In genomic region chr17:21753342-21754208, GRCm38 (mm10) we compare ENCODE assay signal across 8 mouse cellular contexts. TPM values are rescaled to one million over a fixed set of nuclear protein-coding genes. Genes with fewer than 3 reads are reported as not detected.
A peak's percentile ranks its signal among the peaks of the same experiment; 100 is the strongest.
DNase-seq lines count a peak whose midpoint lies in the region; ATAC-seq and TF ChIP-seq lines count a peak whose summit lies in the region.

No protein-coding gene starts in this region.

- no peaks in the 10 kb centered on the region for H3K9me3 ChIP-seq in limb, embryonic 14.5 days (ENCODE audit: control insufficient read depth, low read length)
- H3K9me3 ChIP-seq in neural tube, embryonic 11.5 days (ENCODE audit: control insufficient read depth, low read length) = no peaks in the 10 kb centered on the region

- H3K9ac ChIP-seq in limb, embryonic 14.5 days (ENCODE audit: low read depth, low read length, severe bottlenecking) = peak overlapping the region; percentile 53
- peak overlapping the region; percentile 53 for H3K9ac ChIP-seq in neural tube, embryonic 11.5 days (ENCODE audit: low read length)

- intact Hi-C loops in gastrocnemius, postnatal 14 days (cut with DNase I; ENCODE audit: low total_unique reads) = no loop called here

- peak; percentile 54 for ATAC-seq in common myeloid progenitor, adult 5-6 weeks (replicated peaks; ENCODE audit: low read depth, poor library complexity, severe bottlenecking)
- ATAC-seq in limb, embryonic 14.5 days (ENCODE audit: low FRiP score, low read depth) = peak; percentile 30; the same call in 1 of the 2 replicates
- ATAC-seq in neural tube, embryonic 11.5 days (ENCODE audit: insufficient read depth, low FRiP score, low TSS enrichment) = peak; percentile 74

- H3K4me3 ChIP-seq in limb, embryonic 14.5 days (replicated peaks; ENCODE audit: low read length) = peak overlapping the region; percentile 36
- H3K4me3 ChIP-seq in neural tube, embryonic 11.5 days (ENCODE audit: low read depth, low read length) = peak overlapping the region; percentile 34

- peak overlapping the region; percentile 63 for H3K4me2 ChIP-seq in limb, embryonic 14.5 days (replicated peaks; ENCODE audit: low read depth, low read length, severe bottlenecking)
- peak overlapping the region; percentile 67 for H3K4me2 ChIP-seq in neural tube, embryonic 11.5 days (ENCODE audit: low read depth)

- H3K27ac ChIP-seq in limb, embryonic 14.5 days (replicated peaks; ENCODE audit: low read depth, low read length) = no peak overlapping the region
- H3K27ac ChIP-seq in neural tube, embryonic 11.5 days (ENCODE audit: low read depth, low read length) = no peak overlapping the region

- no peaks in the 10 kb centered on the region for H3K36me3 ChIP-seq in limb, embryonic 14.5 days (ENCODE audit: control insufficient read depth, insufficient read depth, low read length)
- no peaks in the 10 kb centered on the region for H3K36me3 ChIP-seq in neural tube, embryonic 11.5 days (ENCODE audit: control insufficient read depth, insufficient read depth, low read length)

- no peaks in the 10 kb centered on the region for H3K27me3 ChIP-seq in limb, embryonic 14.5 days (ENCODE audit: control insufficient read depth, insufficient read depth, low read length)
- no peaks in the 10 kb centered on the region for H3K27me3 ChIP-seq in neural tube, embryonic 11.5 days (ENCODE audit: control insufficient read depth, insufficient read depth, low read length)

- DNase-seq in cerebellum, postnatal 14 days = peak; percentile 7 to 9
- no peak for DNase-seq in cerebellum, adult 8-10 months
- peak; percentile 14 for DNase-seq in heart, postnatal 4 days
- no peak for DNase-seq in limb, embryonic 14.5 days (ENCODE audit: low spot score)
- DNase-seq in neural tube, embryonic 11.5 days (ENCODE audit: low spot score) = peak; percentile 29
- DNase-seq in thymus, adult 18-20 months = no peak
- DNase-seq in gastrocnemius, postnatal 14 days = no peak

- no peaks in the 10 kb centered on the region for H3K4me1 ChIP-seq in limb, embryonic 14.5 days (ENCODE audit: control insufficient read depth, insufficient read depth, low read length)
- no peaks in the 10 kb centered on the region; the same call in 1 of the 2 replicates for H3K4me1 ChIP-seq in neural tube, embryonic 11.5 days (ENCODE audit: control insufficient read depth, insufficient read depth, low read length)

- TF ChIP-seq POLR2A in limb, embryonic 14.5 days (IDR thresholded peaks at IDR 0.05; ENCODE audit: borderline replicate concordance, extremely low read depth, insufficient read depth, insufficient read length) = no peak

- WGBS in limb, embryonic 14.5 days = 10% methylated on average over 20 of the region's 20 CpGs
- WGBS in neural tube, embryonic 11.5 days = 11% methylated on average over 20 of the region's 20 CpGs

RNA-seq across cellular contexts. Expression of gene Zfp229, which starts 23.0 kb away (rescaled TPM):
- total RNA-seq in common myeloid progenitor, adult 5-6 weeks (2017) = 5.8 and 8.6 TPM in 2 replicates
- 1 to 10 TPM; 8.1 to 8.6 TPM for total RNA-seq in heart, postnatal 4 days (2021)
- 6.3 and 7.0 TPM in 2 replicates for polyA plus RNA-seq in limb, embryonic 14.5 days (2012; rRNA removed)
- 7.2 and 7.4 TPM in 2 replicates for polyA plus RNA-seq in limb, embryonic 14.5 days (2014; fragmentation: Nextera tagmentation; extraction: Ambion mirVana)
- polyA plus RNA-seq in neural tube, embryonic 11.5 days (2014; fragmentation: Nextera tagmentation; extraction: Ambion mirVana) = 7.3 and 7.8 TPM in 2 replicates
- 1 to 10 TPM; 4.5 to 4.6 TPM for total RNA-seq in gastrocnemius, postnatal 14 days (2021)

RNA-seq across cellular contexts. Expression of gene Zfp760, which starts 46.0 kb away (rescaled TPM):
- total RNA-seq in common myeloid progenitor, adult 5-6 weeks (2017) = 10.9 and 13.4 TPM in 2 replicates
- total RNA-seq in heart, postnatal 4 days (2021) = 1 to 10 TPM; 3.8 to 4.0 TPM
- 10.0 and 14.7 TPM in 2 replicates for polyA plus RNA-seq in limb, embryonic 14.5 days (2012; rRNA removed)
- polyA plus RNA-seq in limb, embryonic 14.5 days (2014; fragmentation: Nextera tagmentation; extraction: Ambion mirVana) = 14.6 and 15.3 TPM in 2 replicates
- polyA plus RNA-seq in neural tube, embryonic 11.5 days (2014; fragmentation: Nextera tagmentation; extraction: Ambion mirVana) = 21.0 and 22.5 TPM in 2 replicates
- 1 to 10 TPM; 1.3 to 1.8 TPM for total RNA-seq in gastrocnemius, postnatal 14 days (2021)

Comparison
In these comparisons a context has a peak if more than half of its experiments do, and no peak if none do; other contexts are left out.
1. DNase-seq: peak in cerebellum, postnatal 14 days (2 of 2), heart, postnatal 4 days (single experiment) and neural tube, embryonic 11.5 days (single experiment); none in cerebellum, adult 8-10 months (single experiment), limb, embryonic 14.5 days (single experiment), thymus, adult 18-20 months (0 of 2) and gastrocnemius, postnatal 14 days (single experiment).
2. Peak in every context shown above with its lines, with median percentiles within 50 percentile points of each other: ATAC-seq.